Mouse (Mus musculus) ES-E14 (cell line): ENCODE data around the gene Rfx6.

Experiments
- CHD2 ChIP-seq: IDR thresholded peaks from 2 replicates; pipeline ENCODE4 v1.6.1; 2014; ENCODE audit warnings: mild to moderate bottlenecking, low read depth, low read length, inconsistent platforms
- MAFK ChIP-seq: IDR thresholded peaks from 2 replicates; pipeline ENCODE4 v1.6.1; 2014; ENCODE audit warnings: mild to moderate bottlenecking, low read depth, low read length, inconsistent platforms; ENCODE audit not compliant: insufficient read depth

DNA sequence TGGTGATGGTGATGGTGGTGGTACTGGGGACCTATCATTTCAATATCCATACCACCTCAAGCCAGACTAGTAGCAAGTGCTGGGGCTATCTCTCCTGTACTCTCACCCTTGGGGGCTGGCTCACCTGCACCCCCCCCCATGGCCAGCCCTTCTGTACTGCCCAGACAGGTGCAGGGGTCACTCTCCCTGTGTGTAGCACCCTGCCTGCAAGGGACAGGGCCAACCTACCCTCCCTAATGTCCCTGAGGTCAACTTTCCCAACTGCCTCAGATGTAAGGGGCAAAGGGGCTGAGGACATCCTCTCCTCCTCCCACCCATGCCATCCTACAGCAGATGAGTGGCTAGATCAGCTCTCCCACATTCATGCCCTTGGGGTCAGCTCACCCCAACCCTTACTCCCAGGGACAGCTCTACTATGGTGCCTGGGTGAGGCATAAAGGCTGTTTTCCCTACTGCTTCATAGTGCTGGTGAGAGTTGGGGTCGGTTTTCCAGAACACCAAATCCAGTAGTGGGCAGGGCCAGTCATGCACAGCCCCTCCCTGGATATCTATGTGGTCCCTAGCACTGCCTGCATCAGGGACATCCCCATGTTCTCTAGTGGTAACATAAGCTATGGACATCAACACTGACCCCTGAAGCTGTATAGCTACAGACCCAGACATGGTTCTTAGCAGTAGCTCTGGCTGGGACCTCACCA is 5.3 kb upstream of the Rfx6 start:
- no peak for TF ChIP-seq CHD2
- TF ChIP-seq MAFK: no peak
